Mouse (Mus musculus): ENCODE results near the gene Nifk. TPM values are rescaled to one million over a fixed set of nuclear protein-coding genes. Genes with fewer than 3 reads are reported as not detected.

Gene Nifk
- polyA plus RNA-seq, 1 experiment from 2014 or later = 88.9 TPM

DNA sequence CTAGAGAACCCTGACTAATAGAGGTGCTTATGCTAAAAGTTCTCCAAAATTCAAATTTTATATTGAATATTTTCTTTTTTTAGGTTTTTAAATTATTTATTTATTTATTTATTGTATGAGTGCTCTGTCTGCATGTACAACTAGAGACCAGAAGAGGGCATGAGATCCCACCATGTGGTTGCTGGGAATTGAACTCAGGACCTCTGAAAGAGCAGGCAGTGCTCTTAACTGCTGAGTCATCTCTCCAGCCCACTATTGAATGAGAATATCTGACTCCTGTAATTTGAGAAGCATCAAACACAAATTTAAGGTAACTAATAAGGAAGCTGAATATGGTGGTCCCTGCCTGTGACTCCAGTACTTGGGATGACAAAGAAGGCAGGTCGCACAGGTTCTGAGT is 46.3 kb downstream of the Nifk start:
- Histone ChIP-seq H3K4me2 (ENCODE audit: low read length) (no peak overlapping the region), H3K4me1 (replicated peaks; ENCODE audit: control insufficient read depth, insufficient read depth, low read length) (no peaks in the 10 kb centered on the region), H3K27me3 (replicated peaks; ENCODE audit: control insufficient read depth, insufficient read depth, low read length) (no peaks in the 10 kb centered on the region), H3K9me3 (ENCODE audit: control insufficient read depth, low read length) (no peaks in the 10 kb centered on the region), H3K4me3 (ENCODE audit: low read depth, low read length) (no peak overlapping the region), H3K36me3 (ENCODE audit: control insufficient read depth, insufficient read depth, low read length) (no peaks in the 10 kb centered on the region), H3K27ac (ENCODE audit: low read depth) (no peak overlapping the region), H3K9ac (ENCODE audit: low read length) (no peak overlapping the region)
- DNase-seq (ENCODE audit: low spot score) = no peak
- WGBS = 86% methylated on average over 1 of the region's 1 CpGs
- ATAC-seq (replicated peaks; ENCODE audit: low FRiP score, low TSS enrichment, low read depth) = no peak

DNA sequence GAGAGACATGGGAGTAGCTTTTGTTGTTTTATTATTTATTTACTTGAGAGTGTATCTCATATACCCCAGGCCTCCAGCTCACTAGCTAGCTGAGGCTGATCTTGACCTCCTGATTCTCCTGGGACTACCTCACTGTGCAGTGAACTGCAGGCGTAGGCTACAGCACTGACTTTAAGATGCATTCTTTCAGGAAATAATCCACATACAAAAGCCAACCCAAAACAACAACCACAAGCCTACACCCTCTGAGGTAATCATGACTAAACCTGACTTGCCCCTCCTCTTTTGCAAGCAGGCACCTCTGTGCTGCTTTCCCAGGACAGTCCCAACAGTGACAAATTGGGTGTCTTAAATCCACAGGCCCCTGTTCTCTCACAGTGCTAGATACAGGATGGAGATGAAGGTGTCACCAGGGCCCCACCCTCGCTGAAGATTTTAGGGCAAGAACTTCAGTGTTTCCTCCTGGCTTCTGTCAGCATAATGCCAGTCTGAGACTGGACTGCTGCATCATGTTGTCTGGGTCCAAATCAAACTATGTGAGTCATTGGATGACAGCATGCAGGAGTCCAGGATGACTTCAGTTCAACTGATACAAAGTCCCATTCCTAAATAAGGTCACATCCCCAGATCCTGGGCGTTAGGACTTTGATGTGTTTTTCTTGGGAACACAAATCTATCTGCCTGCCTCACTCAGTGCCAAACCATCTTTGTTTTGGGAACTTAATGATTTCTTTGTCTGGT is 47.3 kb downstream of the Nifk start:
- DNase-seq (ENCODE audit: low spot score) = no peak
- Histone ChIP-seq H3K9me3 (ENCODE audit: control insufficient read depth, low read length) (no peaks in the 10 kb centered on the region), H3K27me3 (replicated peaks; ENCODE audit: control insufficient read depth, insufficient read depth, low read length) (no peaks in the 10 kb centered on the region), H3K9ac (ENCODE audit: low read length) (no peak overlapping the region), H3K4me2 (ENCODE audit: low read length) (no peak overlapping the region), H3K4me3 (ENCODE audit: low read depth, low read length) (no peak overlapping the region), H3K36me3 (ENCODE audit: control insufficient read depth, insufficient read depth, low read length) (no peaks in the 10 kb centered on the region), H3K27ac (ENCODE audit: low read depth) (no peak overlapping the region), H3K4me1 (replicated peaks; ENCODE audit: control insufficient read depth, insufficient read depth, low read length) (no peaks in the 10 kb centered on the region)
- no peak for ATAC-seq (replicated peaks; ENCODE audit: low FRiP score, low TSS enrichment, low read depth)
- WGBS = 67% methylated on average over 3 of the region's 3 CpGs

DNA sequence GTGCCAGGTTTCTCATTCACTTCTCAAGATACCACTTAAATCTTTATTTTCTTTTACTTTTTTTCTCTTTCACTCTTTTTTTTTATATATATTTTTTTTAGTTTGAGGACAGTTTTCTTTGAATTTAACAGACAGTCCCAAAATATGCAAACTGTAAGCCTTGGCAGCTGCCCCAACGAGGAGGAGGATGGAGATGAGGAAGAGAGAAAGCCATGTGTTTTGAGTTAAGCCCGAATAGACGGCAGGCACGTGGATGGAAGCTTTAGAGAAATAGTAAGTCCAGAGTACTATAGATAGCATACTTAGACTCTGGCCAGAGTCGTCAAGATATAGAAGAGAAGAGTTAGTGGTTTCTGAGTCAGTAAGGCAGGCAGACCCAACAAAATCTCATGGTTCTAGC is 56.1 kb downstream of the Nifk start:
- 74% methylated on average over 5 of the region's 5 CpGs for WGBS
- Histone ChIP-seq H3K9me3 (ENCODE audit: control insufficient read depth, low read length) (0 out of 2 replicates have a peak, but pooled peaks cover 2% of the 10 kb centered on the region), H3K4me2 (ENCODE audit: low read length) (no peak overlapping the region), H3K4me1 (replicated peaks; ENCODE audit: control insufficient read depth, insufficient read depth, low read length) (no peaks in the 10 kb centered on the region), H3K36me3 (ENCODE audit: control insufficient read depth, insufficient read depth, low read length) (no peaks in the 10 kb centered on the region), H3K9ac (ENCODE audit: low read length) (no peak overlapping the region), H3K4me3 (ENCODE audit: low read depth, low read length) (no peak overlapping the region), H3K27me3 (replicated peaks; ENCODE audit: control insufficient read depth, insufficient read depth, low read length) (no peaks in the 10 kb centered on the region), H3K27ac (ENCODE audit: low read depth) (no peak overlapping the region)
- DNase-seq (ENCODE audit: low spot score) (no peak), ATAC-seq (replicated peaks; ENCODE audit: low FRiP score, low TSS enrichment, low read depth) (no peak)

DNA sequence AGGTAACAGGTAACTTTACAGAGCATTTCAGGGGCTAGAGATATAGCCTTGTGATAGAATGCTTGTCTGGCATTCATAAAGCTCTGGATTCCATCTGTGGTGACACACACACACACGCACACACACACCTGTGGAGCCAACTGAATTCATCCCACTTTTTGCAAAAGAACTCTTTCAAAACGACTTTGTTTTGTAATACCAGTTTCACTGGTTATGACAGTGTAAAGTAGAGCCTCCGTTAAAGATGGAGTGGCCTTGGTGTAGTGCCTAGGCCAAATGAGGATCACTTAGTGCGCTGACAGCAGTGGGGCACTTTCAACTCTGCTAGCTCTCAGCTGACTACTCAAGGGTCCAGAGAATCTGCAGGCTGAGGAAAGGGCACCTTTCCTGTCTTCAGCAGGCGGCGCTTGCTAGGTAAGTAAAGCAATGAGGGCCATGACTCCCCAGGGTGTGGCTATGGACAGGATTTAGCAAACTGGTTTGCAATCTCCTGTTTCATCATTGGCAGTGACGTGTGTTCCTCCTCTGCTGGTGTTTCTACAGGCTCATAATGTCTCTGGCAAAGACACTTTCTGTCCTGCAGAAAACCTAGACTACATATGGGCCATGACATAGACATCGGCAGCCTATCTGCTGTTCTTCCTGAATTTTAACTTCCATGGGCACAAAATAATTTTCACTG is 58.6 kb downstream of the Nifk start:
- Histone ChIP-seq H3K9ac (ENCODE audit: low read length) (no peak overlapping the region), H3K27ac (ENCODE audit: low read depth) (no peak overlapping the region), H3K4me3 (ENCODE audit: low read depth, low read length) (no peak overlapping the region), H3K4me1 (replicated peaks; ENCODE audit: control insufficient read depth, insufficient read depth, low read length) (no peaks in the 10 kb centered on the region), H3K27me3 (replicated peaks; ENCODE audit: control insufficient read depth, insufficient read depth, low read length) (no peaks in the 10 kb centered on the region), H3K4me2 (ENCODE audit: low read length) (no peak overlapping the region), H3K36me3 (ENCODE audit: control insufficient read depth, insufficient read depth, low read length) (no peaks in the 10 kb centered on the region), H3K9me3 (ENCODE audit: control insufficient read depth, low read length) (0 out of 2 replicates have a peak, but pooled peaks cover 2% of the 10 kb centered on the region)
- DNase-seq (ENCODE audit: low spot score) (no peak), ATAC-seq (replicated peaks; ENCODE audit: low FRiP score, low TSS enrichment, low read depth) (no peak)
- WGBS = 79% methylated on average over 8 of the region's 8 CpGs

Other genes with a start within 250 kb of the Nifk start
- gene Gm29106, start 145.3 kb upstream of the Nifk start, polyA plus RNA-seq (2014; fragmentation: Nextera tagmentation; extraction: Ambion mirVana) = 0.04 and 0.19 TPM in 2 replicates
- 287 and 302 TPM in 2 replicates for gene Tsn, start 10.1 kb upstream of the Nifk start, polyA plus RNA-seq (2014; fragmentation: Nextera tagmentation; extraction: Ambion mirVana)
- 51.6 and 55.6 TPM in 2 replicates for gene Clasp1, start 67.2 kb downstream of the Nifk start, polyA plus RNA-seq (2014; fragmentation: Nextera tagmentation; extraction: Ambion mirVana)